8 mouse cellular contexts compared by ENCODE assay signal in genomic region chr15:98002113-98002990, GRCm38 (mm10). TPM values are rescaled to one million over a fixed set of nuclear protein-coding genes. Genes with fewer than 3 reads are reported as not detected.
DNase-seq lines count a peak whose midpoint lies in the region; ATAC-seq and TF ChIP-seq lines count a peak whose summit lies in the region.

No protein-coding gene starts in this region.

- H3K9ac ChIP-seq in lung, embryonic 14.5 days = peak overlapping the region; percentile 33; the same call in 1 of the 2 replicates
- H3K9ac ChIP-seq in neural tube, embryonic 12.5 days = peak overlapping the region; percentile 81

- peak overlapping the region; percentile 67 for H3K4me2 ChIP-seq in lung, embryonic 14.5 days
- H3K4me2 ChIP-seq in neural tube, embryonic 12.5 days (replicated peaks) = peak overlapping the region; percentile 85

- H3K27me3 ChIP-seq in lung, embryonic 14.5 days (ENCODE audit: insufficient read depth, low read length) = peaks cover 89% of the 10 kb centered on the region
- H3K27me3 ChIP-seq in forebrain, embryonic 10.5 days (ENCODE audit: poor library complexity, severe bottlenecking) = peaks cover 80% of the 10 kb centered on the region
- H3K27me3 ChIP-seq in neural tube, embryonic 12.5 days (replicated peaks) = peaks cover 19% of the 10 kb centered on the region; the same call in 1 of the 2 replicates

- under 1% methylated on average over 41 of the region's 42 CpGs for WGBS in lung, embryonic 14.5 days
- WGBS in forebrain, embryonic 10.5 days = under 1% methylated on average over 42 of the region's 42 CpGs
- under 1% methylated on average over 42 of the region's 42 CpGs for WGBS in neural tube, embryonic 12.5 days

- TF ChIP-seq CTCF in lung, embryonic 14.5 days (IDR thresholded peaks at IDR 0.05; ENCODE audit: low read depth) = no peak

- H3K9me3 ChIP-seq in lung, embryonic 14.5 days (ENCODE audit: low read depth, low read length) = no peaks in the 10 kb centered on the region
- no peaks in the 10 kb centered on the region for H3K9me3 ChIP-seq in forebrain, embryonic 10.5 days
- no peaks in the 10 kb centered on the region for H3K9me3 ChIP-seq in neural tube, embryonic 12.5 days

- ATAC-seq in lung, embryonic 14.5 days (ENCODE audit: insufficient read depth) = peak; percentile 19
- peak; percentile 49 for ATAC-seq in neural tube, embryonic 12.5 days (ENCODE audit: low FRiP score, low read depth)

- DNase-seq in lung, embryonic 14.5 days = peak; percentile 66
- no peak for DNase-seq in lung, adult 18-20 months
- peak; percentile 79 for DNase-seq in forebrain, embryonic 10.5 days (ENCODE audit: extremely low spot score, low spot score)
- DNase-seq in layer of hippocampus, adult 9-11 months = peak; percentile 73
- DNase-seq in cerebellum, postnatal 14 days = no peak
- no peak for DNase-seq in adrenal gland, adult 8-10 months
- DNase-seq in adrenal gland, postnatal 14 days = no peak

- H3K4me3 ChIP-seq in lung, embryonic 14.5 days (ENCODE audit: low read depth, low read length) = peak overlapping the region; percentile 41
- H3K4me3 ChIP-seq in forebrain, embryonic 10.5 days = peak overlapping the region; percentile 71
- peak overlapping the region; percentile 56 for H3K4me3 ChIP-seq in neural tube, embryonic 12.5 days

- H3K36me3 ChIP-seq in lung, embryonic 14.5 days (ENCODE audit: insufficient read depth) = no peaks in the 10 kb centered on the region
- peaks cover 32% of the 10 kb centered on the region for H3K36me3 ChIP-seq in forebrain, embryonic 10.5 days (replicated peaks)
- peaks cover 15% of the 10 kb centered on the region for H3K36me3 ChIP-seq in neural tube, embryonic 12.5 days

- H3K4me1 ChIP-seq in lung, embryonic 14.5 days (ENCODE audit: insufficient read depth) = 0 out of 2 replicates have a peak, but pooled peaks cover 2% of the 10 kb centered on the region
- H3K4me1 ChIP-seq in forebrain, embryonic 10.5 days = peaks cover 71% of the 10 kb centered on the region
- peaks cover 69% of the 10 kb centered on the region for H3K4me1 ChIP-seq in neural tube, embryonic 12.5 days

- no peak overlapping the region for H3K27ac ChIP-seq in lung, embryonic 14.5 days (ENCODE audit: low read depth)
- H3K27ac ChIP-seq in forebrain, embryonic 10.5 days = peak overlapping the region; percentile 93
- H3K27ac ChIP-seq in neural tube, embryonic 12.5 days = peak overlapping the region; percentile 65

RNA-seq across cellular contexts. Expression of gene Col2a1, which starts 2.1 kb away (rescaled TPM):
- polyA plus RNA-seq in lung, embryonic 14.5 days (2014; fragmentation: Nextera tagmentation; extraction: Ambion mirVana) = 29.3 and 33.3 TPM in 2 replicates
- 183 and 190 TPM in 2 replicates for polyA plus RNA-seq in forebrain, embryonic 10.5 days (2016; fragmentation: Nextera tagmentation; extraction: Ambion mirVana)
- polyA plus RNA-seq in neural tube, embryonic 12.5 days (2016; fragmentation: Nextera tagmentation; extraction: Ambion mirVana) = 182 and 193 TPM in 2 replicates
- total RNA-seq in adrenal gland, adult 8-10 months (2022) = under 1 TPM in 1 of 4 experiments, not detected in 3; 0.28 TPM
- total RNA-seq in adrenal gland, postnatal 14 days (2021) = 0.23 TPM in 1 of 2 replicates, not detected in the other

RNA-seq across cellular contexts. Expression of gene Tmem106c, which starts 38.4 kb away (rescaled TPM):
- polyA plus RNA-seq in lung, embryonic 14.5 days (2014; fragmentation: Nextera tagmentation; extraction: Ambion mirVana) = 31.4 and 35.1 TPM in 2 replicates
- 39.2 and 43.2 TPM in 2 replicates for polyA plus RNA-seq in forebrain, embryonic 10.5 days (2016; fragmentation: Nextera tagmentation; extraction: Ambion mirVana)
- 50.2 and 50.8 TPM in 2 replicates for polyA plus RNA-seq in neural tube, embryonic 12.5 days (2016; fragmentation: Nextera tagmentation; extraction: Ambion mirVana)
- 10 to 100 TPM; 69.3 to 87.1 (median 77.0) TPM for total RNA-seq in adrenal gland, adult 8-10 months (2022)
- total RNA-seq in adrenal gland, postnatal 14 days (2021) = 39.4 and 40.9 TPM in 2 replicates

Comparison
In these comparisons a context has a peak if more than half of its experiments do, and no peak if none do; other contexts are left out.
1. DNase-seq: peak in lung, embryonic 14.5 days (single experiment), forebrain, embryonic 10.5 days (single experiment) and layer of hippocampus, adult 9-11 months (single experiment); none in lung, adult 18-20 months (0 of 2), cerebellum, postnatal 14 days (0 of 2), adrenal gland, adult 8-10 months (single experiment) and adrenal gland, postnatal 14 days (single experiment).
2. Peak in every context shown above with its lines, with median percentiles within 50 percentile points of each other: H3K4me3 ChIP-seq.